Mouse (Mus musculus): ENCODE measurements around the gene Spata31d1a.

GRCm38 (mm10) chr13:59739397-59739796, 29.3 kb upstream of the Spata31d1a start:
- TF ChIP-seq CTCF (IDR thresholded peaks at IDR 0.05) (no peak), POLR2A (IDR thresholded peaks at IDR 0.05; ENCODE audit: insufficient read depth, low read depth, low read length) (no peak)

Measured in heart, adult 2 months (tissue).